Mouse (Mus musculus): ENCODE results near the gene Map3k7cl. TPM values are rescaled to one million over a fixed set of nuclear protein-coding genes. Genes with fewer than 3 reads are reported as not detected.

Gene Map3k7cl
- polyA plus RNA-seq, 1 experiment from 2014 or later = 0.94 TPM

DNA sequence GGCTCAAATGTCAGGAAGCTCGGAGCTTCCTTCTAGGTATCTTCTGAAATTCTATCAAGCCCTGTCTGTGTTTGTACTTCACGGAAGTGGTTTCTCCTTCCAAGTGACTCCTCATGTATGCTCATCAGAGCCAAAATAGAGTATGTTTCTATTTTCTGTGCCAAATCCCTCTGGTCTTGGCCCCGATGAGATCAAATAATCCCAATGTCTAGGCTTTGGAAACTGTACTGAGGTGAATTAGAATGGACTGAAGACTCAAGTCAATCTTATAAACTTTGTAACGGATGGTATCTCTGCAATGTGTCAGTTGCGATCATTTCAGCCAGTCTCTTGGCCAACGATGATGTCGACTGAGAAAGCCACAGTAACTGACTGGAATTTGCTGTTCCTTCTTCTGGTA lies 15.1 kb downstream of the Map3k7cl start:
- no peaks in the 10 kb centered on the region for H3K36me3 ChIP-seq
- no peaks in the 10 kb centered on the region for H3K4me1 ChIP-seq
- H3K4me3 ChIP-seq (replicated peaks) = no peak overlapping the region
- ATAC-seq (ENCODE audit: insufficient read depth, low FRiP score, low read depth) = no peak
- H3K9me3 ChIP-seq = no peaks in the 10 kb centered on the region
- H3K27ac ChIP-seq = no peak overlapping the region
- no peak overlapping the region for H3K4me2 ChIP-seq
- H3K9ac ChIP-seq = no peak overlapping the region
- 82% methylated on average over 7 of the region's 7 CpGs for WGBS
- H3K27me3 ChIP-seq (replicated peaks) = no peaks in the 10 kb centered on the region

DNA sequence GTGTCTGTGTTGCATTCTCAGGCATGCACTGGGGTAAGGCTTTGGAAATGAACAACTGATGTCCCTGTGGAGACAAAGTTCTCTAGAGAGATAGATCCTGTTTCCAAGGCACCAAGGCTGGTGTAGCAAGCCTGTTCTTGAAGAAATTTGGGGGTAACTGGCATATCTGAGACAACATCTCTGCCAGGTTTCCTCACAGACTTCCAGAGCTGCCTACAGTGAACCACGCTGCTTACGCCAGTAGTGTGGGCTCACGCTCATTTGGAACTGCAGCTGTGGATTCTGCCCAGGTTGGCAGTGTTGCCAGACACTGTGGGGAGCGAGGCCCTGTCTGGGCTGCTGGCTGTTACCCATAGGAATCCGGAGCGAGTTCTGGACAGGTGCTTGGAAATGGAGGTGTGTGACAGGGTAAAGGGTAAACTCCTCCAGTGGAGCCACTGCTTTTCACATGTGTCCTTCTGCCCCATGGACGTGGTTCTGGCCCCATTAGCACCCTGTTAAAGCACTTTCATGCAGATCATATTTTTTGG lies 16.5 kb downstream of the Map3k7cl start:
- H3K4me2 ChIP-seq = no peak overlapping the region
- H3K9me3 ChIP-seq = no peaks in the 10 kb centered on the region
- no peak for ATAC-seq (ENCODE audit: insufficient read depth, low FRiP score, low read depth)
- H3K4me3 ChIP-seq (replicated peaks) = no peak overlapping the region
- H3K9ac ChIP-seq = no peak overlapping the region
- no peaks in the 10 kb centered on the region for H3K4me1 ChIP-seq
- H3K36me3 ChIP-seq = no peaks in the 10 kb centered on the region
- no peak overlapping the region for H3K27ac ChIP-seq
- no peaks in the 10 kb centered on the region for H3K27me3 ChIP-seq (replicated peaks)
- 85% methylated on average over 7 of the region's 7 CpGs for WGBS

DNA sequence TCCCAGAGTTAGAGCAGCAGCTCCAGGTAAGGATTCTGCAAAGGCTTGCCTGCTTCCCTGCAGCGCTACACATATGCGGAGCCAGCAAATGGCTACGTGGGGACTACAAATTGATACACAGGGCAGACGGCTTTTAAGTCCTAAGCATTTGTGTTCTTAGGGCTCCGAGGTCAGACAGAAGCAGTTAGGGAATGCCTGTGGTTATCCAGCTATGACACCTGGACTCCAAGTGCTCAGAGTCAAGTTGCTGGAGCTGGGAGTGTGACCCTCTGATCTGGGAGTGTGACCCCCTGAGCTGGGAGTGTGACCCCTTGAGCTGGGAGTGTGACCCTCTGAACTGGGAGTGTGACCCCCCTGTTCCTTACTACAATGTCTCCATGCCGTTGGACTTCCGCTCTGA lies 17.2 kb downstream of the Map3k7cl start:
- no peaks in the 10 kb centered on the region for H3K36me3 ChIP-seq
- no peak overlapping the region for H3K27ac ChIP-seq
- H3K9ac ChIP-seq = no peak overlapping the region
- WGBS = 73% methylated on average over 7 of the region's 7 CpGs
- no peak overlapping the region for H3K4me2 ChIP-seq
- no peaks in the 10 kb centered on the region for H3K9me3 ChIP-seq
- no peaks in the 10 kb centered on the region for H3K4me1 ChIP-seq
- ATAC-seq (ENCODE audit: insufficient read depth, low FRiP score, low read depth) = no peak
- no peak overlapping the region for H3K4me3 ChIP-seq (replicated peaks)
- no peaks in the 10 kb centered on the region for H3K27me3 ChIP-seq (replicated peaks)

DNA sequence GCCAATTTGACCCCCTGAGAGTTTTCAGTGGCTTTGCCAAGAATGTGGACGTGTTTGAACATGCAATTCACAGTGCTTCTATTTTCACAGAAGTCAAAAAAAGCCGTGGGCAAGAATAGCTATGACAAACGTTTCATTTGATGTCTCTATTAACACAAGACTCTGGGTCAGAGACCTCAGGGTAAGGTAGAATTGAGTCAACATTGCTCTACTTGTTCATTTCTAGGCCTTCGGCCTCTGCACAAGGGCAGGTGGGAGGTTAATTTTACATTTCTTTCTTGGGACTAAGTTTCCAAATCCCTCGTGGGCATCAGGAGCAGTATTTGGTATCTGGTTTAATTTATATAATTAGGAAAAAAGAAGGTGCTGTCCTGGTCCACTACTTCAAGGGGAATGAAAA lies 20.3 kb downstream of the Map3k7cl start:
- H3K9ac ChIP-seq = no peak overlapping the region
- H3K4me1 ChIP-seq = no peaks in the 10 kb centered on the region
- H3K4me3 ChIP-seq (replicated peaks) = no peak overlapping the region
- no peak for ATAC-seq (ENCODE audit: insufficient read depth, low FRiP score, low read depth)
- WGBS = 62% methylated on average over 5 of the region's 5 CpGs
- no peaks in the 10 kb centered on the region for H3K9me3 ChIP-seq
- H3K27me3 ChIP-seq (replicated peaks) = no peaks in the 10 kb centered on the region
- H3K27ac ChIP-seq = no peak overlapping the region
- no peaks in the 10 kb centered on the region for H3K36me3 ChIP-seq
- no peak overlapping the region for H3K4me2 ChIP-seq

DNA sequence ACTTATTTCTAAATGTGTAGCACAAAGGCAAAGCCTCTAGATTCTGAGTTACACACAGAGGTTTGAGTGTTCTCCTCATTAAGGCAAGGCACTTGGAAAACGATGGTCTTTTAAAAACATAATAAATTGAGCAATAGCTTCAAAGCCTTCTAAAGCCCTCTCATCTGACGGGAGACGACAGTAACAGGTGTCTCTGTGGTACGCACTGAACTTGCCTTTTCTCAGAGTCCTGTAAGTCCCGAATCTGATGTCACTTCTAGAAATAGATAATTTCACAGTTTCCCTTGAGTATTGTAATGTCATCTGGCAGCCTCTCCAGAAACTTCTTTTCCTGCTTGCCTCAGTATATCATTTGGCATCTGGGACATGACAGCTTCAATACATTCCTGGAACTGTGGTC lies 21.0 kb downstream of the Map3k7cl start:
- Histone ChIP-seq H3K27me3 (replicated peaks) (no peaks in the 10 kb centered on the region), H3K9me3 (no peaks in the 10 kb centered on the region), H3K36me3 (no peaks in the 10 kb centered on the region), H3K9ac (no peak overlapping the region), H3K4me2 (no peak overlapping the region), H3K27ac (no peak overlapping the region), H3K4me3 (replicated peaks) (no peak overlapping the region), H3K4me1 (no peaks in the 10 kb centered on the region)
- ATAC-seq (ENCODE audit: insufficient read depth, low FRiP score, low read depth) = no peak
- 75% methylated on average over 5 of the region's 5 CpGs for WGBS

DNA sequence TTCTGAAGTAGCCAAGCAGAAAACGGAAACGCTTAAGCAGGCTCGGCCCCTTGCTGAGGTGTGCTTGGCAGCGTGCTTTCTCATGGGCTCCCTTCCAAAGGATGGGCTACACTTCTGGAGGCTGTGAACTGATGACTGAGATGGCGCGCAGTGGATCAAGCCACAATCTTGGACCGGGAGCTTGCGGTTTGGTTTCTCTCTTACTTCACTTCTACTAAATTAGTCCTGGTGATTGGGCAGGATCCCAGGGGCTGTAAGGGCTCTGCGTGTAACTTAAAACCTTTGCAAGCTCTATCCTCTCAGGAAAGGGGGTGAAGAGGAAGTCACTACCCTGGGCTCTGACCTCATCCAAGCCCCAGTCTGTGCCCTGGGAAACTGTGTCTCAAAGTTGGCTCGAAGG lies 22.5 kb downstream of the Map3k7cl start:
- H3K36me3 ChIP-seq = no peaks in the 10 kb centered on the region
- no peaks in the 10 kb centered on the region for H3K9me3 ChIP-seq
- H3K4me2 ChIP-seq = no peak overlapping the region
- H3K9ac ChIP-seq = no peak overlapping the region
- H3K27ac ChIP-seq = no peak overlapping the region
- H3K4me3 ChIP-seq (replicated peaks) = no peak overlapping the region
- no peaks in the 10 kb centered on the region for H3K27me3 ChIP-seq (replicated peaks)
- WGBS = 71% methylated on average over 10 of the region's 10 CpGs
- ATAC-seq (ENCODE audit: insufficient read depth, low FRiP score, low read depth) = no peak
- no peaks in the 10 kb centered on the region for H3K4me1 ChIP-seq

DNA sequence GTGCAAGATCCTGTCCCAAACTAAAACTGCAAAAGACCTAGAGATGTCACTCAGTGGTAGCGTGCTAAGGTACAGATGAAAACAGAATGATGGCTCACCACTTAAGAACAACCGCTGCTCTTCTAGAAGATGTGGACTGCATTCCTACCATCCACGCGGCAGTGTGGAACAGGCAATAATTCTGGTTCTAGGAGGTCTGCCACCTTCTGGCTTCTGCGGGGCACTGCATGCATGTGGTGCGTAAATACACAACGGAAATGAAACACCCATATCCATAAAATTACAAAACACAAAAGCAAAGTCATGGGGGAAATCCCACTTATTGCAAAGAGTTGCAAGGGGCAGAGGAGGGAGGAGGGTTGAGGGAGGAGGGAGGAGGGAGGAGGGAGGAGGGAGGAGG lies 25.8 kb downstream of the Map3k7cl start:
- no peak for ATAC-seq (ENCODE audit: insufficient read depth, low FRiP score, low read depth)
- WGBS = 83% methylated on average over 7 of the region's 7 CpGs
- H3K9ac ChIP-seq = no peak overlapping the region
- no peaks in the 10 kb centered on the region for H3K27me3 ChIP-seq (replicated peaks)
- H3K4me3 ChIP-seq (replicated peaks) = no peak overlapping the region
- no peak overlapping the region for H3K4me2 ChIP-seq
- no peak overlapping the region for H3K27ac ChIP-seq
- H3K4me1 ChIP-seq = no peaks in the 10 kb centered on the region
- no peaks in the 10 kb centered on the region for H3K9me3 ChIP-seq
- H3K36me3 ChIP-seq = no peaks in the 10 kb centered on the region

DNA sequence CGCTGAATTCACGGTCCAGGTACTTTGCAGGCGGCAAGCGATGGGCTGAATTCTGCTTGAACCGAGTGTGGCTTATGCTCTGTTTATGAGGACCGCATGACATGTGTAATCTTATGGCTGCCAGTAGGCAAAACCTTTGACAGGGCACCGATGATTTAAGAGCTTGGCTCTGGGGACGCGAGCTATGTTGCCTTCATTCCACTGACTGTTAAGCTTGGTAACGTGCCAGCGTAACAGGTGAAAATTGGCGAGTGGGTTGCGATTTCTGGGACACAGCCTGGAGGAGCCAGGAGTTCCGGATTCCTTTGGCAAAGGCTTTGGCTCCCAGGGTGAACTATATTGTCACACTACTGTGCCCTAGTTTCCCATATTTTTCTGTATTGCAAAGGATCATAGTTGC lies 26.3 kb downstream of the Map3k7cl start:
- Histone ChIP-seq H3K27me3 (replicated peaks) (no peaks in the 10 kb centered on the region), H3K4me1 (no peaks in the 10 kb centered on the region), H3K36me3 (no peaks in the 10 kb centered on the region), H3K4me3 (replicated peaks) (no peak overlapping the region), H3K4me2 (no peak overlapping the region), H3K9ac (no peak overlapping the region), H3K9me3 (no peaks in the 10 kb centered on the region), H3K27ac (no peak overlapping the region)
- ATAC-seq (ENCODE audit: insufficient read depth, low FRiP score, low read depth) = no peak
- 79% methylated on average over 14 of the region's 14 CpGs for WGBS

DNA sequence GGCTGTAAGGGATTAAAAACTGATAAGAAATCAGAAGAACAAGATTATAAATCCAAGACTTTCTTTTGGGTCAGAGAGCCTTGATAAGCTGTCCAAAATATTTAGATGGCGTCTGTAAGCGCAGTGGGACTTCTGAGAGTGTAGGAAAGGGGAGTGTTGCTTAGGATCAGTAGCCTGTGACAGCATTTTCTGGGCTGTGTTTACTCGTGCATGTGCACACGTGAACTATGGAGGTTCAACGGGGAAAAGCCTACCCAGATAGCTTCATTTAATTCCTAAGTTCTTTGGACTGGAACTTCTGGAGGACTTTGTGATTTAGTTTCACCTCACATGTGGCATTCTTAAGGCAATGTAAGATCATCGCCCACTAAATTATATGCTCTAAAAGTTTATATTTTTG lies 29.6 kb downstream of the Map3k7cl start:
- H3K36me3 ChIP-seq = no peaks in the 10 kb centered on the region
- no peaks in the 10 kb centered on the region for H3K4me1 ChIP-seq
- WGBS = 80% methylated on average over 6 of the region's 6 CpGs

DNA sequence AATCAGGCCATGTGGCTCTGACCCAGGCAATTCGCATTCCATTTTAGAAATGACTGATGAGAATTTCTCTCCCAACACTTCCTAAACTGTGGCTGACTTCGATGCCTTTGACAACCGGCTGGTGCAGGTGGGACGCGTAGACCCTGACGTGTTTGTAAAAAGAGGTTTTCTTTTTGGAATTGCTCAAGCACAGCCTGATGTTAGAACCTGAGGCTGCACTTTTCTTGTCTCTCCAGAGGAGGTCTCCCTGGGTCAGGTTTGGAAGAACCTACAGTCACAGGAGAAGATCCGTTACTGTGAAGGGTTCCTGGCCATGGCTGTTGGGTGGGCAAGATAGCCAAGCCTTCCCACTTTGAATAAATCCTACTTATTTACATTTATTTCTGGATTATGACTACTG lies 31.5 kb downstream of the Map3k7cl start:
- 48% methylated on average over 7 of the region's 7 CpGs for whole genome bisulfite sequencing
- no peaks in the 10 kb centered on the region for H3K27me3 ChIP-seq (replicated peaks)
- no peak overlapping the region for H3K27ac ChIP-seq
- no peak overlapping the region for H3K4me2 ChIP-seq
- no peaks in the 10 kb centered on the region for H3K36me3 ChIP-seq
- H3K4me3 ChIP-seq (replicated peaks) = no peak overlapping the region
- H3K9ac ChIP-seq = no peak overlapping the region
- H3K9me3 ChIP-seq = no peaks in the 10 kb centered on the region
- no peak for ATAC-seq (ENCODE audit: insufficient read depth, low FRiP score, low read depth)
- H3K4me1 ChIP-seq = no peaks in the 10 kb centered on the region

More for the DNA sequence above, 29.6 kb downstream of the Map3k7cl start:
- no peak overlapping the region for H3K4me3 ChIP-seq (replicated peaks)
- no peaks in the 10 kb centered on the region for H3K9me3 ChIP-seq
- ATAC-seq (ENCODE audit: insufficient read depth, low FRiP score, low read depth) = no peak
- H3K4me2 ChIP-seq = no peak overlapping the region
- H3K9ac ChIP-seq = no peak overlapping the region
- no peak overlapping the region for H3K27ac ChIP-seq
- no peaks in the 10 kb centered on the region for H3K27me3 ChIP-seq (replicated peaks)

DNA sequence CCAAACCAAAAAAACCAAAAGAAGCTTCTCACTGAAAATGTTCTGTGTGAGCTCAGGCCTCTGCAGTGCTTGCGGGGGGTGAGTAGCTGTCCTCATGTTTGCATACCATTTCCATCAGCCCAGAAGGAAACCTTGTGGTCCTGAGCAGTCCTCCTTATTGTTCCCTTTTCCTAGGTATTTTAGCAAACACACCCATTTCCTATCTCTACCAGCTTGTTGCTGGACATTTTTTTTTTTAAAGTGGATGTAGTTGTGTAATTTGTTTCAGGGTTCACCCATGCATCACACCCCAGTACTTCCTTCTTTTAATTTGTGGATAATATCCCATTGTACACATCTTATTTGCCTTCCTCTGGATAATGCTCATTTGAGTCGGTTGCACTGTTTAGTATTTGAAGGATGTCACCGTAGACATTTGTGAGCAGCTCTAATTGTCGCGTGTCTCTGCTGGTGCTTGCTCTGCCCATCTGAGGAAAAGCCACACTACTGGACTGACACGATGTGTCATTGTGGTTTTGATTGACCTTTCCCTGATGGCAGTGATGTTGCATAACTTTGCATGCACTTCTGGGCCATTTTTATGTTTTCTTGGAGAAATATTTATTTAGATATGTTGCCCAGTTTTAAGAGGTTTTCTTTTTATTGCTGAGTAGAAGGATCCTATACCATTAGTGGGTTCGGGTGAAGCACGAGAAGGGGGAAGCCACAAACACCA lies 32.6 kb downstream of the Map3k7cl start:
- Histone ChIP-seq H3K27ac (no peak overlapping the region), H3K4me3 (replicated peaks) (no peak overlapping the region), H3K9ac (no peak overlapping the region), H3K4me1 (no peaks in the 10 kb centered on the region), H3K27me3 (replicated peaks) (no peaks in the 10 kb centered on the region), H3K4me2 (no peak overlapping the region), H3K36me3 (no peaks in the 10 kb centered on the region), H3K9me3 (no peaks in the 10 kb centered on the region)
- 74% methylated on average over 8 of the region's 8 CpGs for WGBS
- ATAC-seq (ENCODE audit: insufficient read depth, low FRiP score, low read depth) = no peak

DNA sequence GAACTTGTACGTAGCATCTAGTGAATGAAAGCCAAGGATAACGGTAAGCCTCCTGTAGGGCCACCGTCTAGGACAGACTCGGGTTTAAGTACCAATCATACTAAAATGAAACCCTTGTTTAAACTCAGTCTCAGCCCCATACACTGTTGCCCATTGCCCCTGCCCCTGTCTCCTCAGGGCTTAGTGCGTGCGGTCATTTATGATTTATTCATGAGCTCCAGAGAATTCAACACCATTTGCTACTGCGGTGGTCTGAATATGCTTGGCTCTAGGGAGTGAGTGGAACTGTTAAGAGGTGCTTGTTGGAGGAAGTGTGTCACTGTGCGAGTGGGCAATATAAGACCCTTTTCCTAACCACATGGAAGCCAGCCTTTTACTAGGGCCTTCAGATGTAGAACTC lies 34.7 kb downstream of the Map3k7cl start:
- no peaks in the 10 kb centered on the region for H3K4me1 ChIP-seq
- no peak for ATAC-seq (ENCODE audit: insufficient read depth, low FRiP score, low read depth)
- H3K27me3 ChIP-seq (replicated peaks) = no peaks in the 10 kb centered on the region
- H3K36me3 ChIP-seq = no peaks in the 10 kb centered on the region
- no peak overlapping the region for H3K27ac ChIP-seq
- WGBS = 87% methylated on average over 8 of the region's 8 CpGs
- no peak overlapping the region for H3K4me2 ChIP-seq
- H3K9ac ChIP-seq = no peak overlapping the region
- no peak overlapping the region for H3K4me3 ChIP-seq (replicated peaks)
- H3K9me3 ChIP-seq = no peaks in the 10 kb centered on the region

DNA sequence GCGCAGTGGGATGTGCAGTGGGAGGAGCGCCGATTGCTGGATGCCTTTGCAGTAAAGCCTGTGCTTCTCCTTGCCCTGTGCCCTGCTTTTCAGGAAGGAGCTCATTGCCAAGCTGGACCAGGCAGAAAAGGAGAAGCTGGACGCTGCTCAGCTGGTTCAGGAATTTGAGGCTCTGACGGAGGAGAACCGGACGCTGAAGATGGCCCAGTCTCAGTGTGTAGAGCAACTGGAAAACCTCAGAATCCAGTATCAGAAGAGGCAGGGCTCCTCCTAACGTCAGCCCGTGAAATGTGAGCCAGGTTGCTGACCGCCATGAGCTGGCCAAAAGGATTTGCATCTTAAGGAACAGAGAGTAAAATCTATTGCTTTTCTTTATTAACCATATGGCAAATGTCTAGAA lies 41.0 kb downstream of the Map3k7cl start:
- no peak overlapping the region for H3K9ac ChIP-seq
- H3K36me3 ChIP-seq = no peaks in the 10 kb centered on the region
- no peaks in the 10 kb centered on the region for H3K9me3 ChIP-seq
- H3K4me1 ChIP-seq = peaks cover 9% of the 10 kb centered on the region; the same call in 1 of the 2 replicates
- no peak overlapping the region for H3K27ac ChIP-seq
- WGBS = 49% methylated on average over 10 of the region's 10 CpGs
- H3K4me2 ChIP-seq = peak overlapping the region; percentile 13; the same call in 1 of the 2 replicates
- no peak overlapping the region for H3K4me3 ChIP-seq (replicated peaks)
- ATAC-seq (ENCODE audit: insufficient read depth, low FRiP score, low read depth) = no peak
- H3K27me3 ChIP-seq (replicated peaks) = no peaks in the 10 kb centered on the region
